Mouse (Mus musculus): ENCODE data around the gene Psmd11. TPM values are rescaled to one million over a fixed set of nuclear protein-coding genes. Genes with fewer than 3 reads are reported as not detected.
A peak's percentile ranks its signal among the peaks of the same experiment; 100 is the strongest.
"Not testable (repeated sequence)": the region's sequence is repeated elsewhere in the genome, so short reads cannot be mapped to it uniquely, and the experiment has no call there.

Psmd11 gene
- polyA plus RNA-seq, 1 experiment from 2014 or later = 233 TPM

DNA sequence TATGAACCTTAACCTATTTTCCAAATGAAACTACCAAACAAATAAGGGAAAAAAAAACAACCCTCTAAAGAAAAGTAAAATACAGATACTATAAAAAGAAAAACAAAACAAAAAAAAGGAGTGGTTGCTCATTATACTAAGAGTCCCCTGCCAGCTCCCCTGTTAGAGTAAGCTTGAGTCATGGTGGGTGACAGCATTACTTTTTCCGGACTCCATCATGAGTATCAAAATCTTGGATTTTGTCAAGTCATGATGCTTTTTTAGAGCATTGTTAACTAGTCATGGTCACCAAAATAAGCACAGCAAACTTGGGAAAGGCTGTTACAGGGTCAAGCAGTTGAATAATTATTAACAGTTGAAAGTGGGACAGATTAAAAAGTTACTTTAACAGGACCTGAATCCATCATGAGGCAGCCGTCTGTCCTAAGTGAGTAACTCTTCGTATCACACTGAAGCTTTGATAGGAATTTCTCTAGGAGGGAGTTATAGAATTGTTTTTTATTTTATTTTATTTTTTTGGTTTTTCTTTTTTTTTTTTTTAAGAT, 2.0 kb downstream of the Psmd11 start:
- H3K4me1 ChIP-seq = peaks cover 15% of the 10 kb centered on the region
- H3K36me3 ChIP-seq = peaks cover 37% of the 10 kb centered on the region
- peak overlapping the region; percentile 25 for H3K4me2 ChIP-seq
- no peak overlapping the region for H3K9ac ChIP-seq
- H3K9me3 ChIP-seq (replicated peaks) = no peaks in the 10 kb centered on the region
- WGBS (ENCODE audit: insufficient replicate concordance) = 83% methylated on average over 3 of the region's 3 CpGs
- H3K4me3 ChIP-seq = peak overlapping the region; percentile 18
- no peak overlapping the region for H3K27ac ChIP-seq
- ATAC-seq = no peak
- no peaks in the 10 kb centered on the region for H3K27me3 ChIP-seq (replicated peaks)

DNA sequence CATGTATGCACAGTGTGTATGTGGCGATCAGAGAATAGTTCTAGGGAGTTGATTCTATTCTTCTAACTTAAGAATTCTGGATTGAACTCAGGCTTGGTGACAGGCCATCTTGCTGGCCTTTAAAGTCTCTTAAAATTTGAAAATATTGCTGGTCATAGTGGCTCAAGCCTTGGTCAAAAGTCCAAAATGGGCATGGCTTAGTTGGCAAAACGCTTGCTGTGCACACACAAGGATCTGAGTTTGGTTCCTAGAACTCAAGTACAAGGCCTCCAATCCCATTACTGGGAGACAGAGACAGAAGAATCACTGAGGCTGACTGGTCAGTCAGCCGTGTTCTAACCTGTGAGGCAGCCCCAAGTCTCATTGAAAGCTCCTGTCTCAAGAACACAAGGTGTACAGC, 18.5 kb downstream of the Psmd11 start:
- Histone ChIP-seq H3K4me1 (no peaks in the 10 kb centered on the region), H3K4me3 (no peak overlapping the region), H3K27ac (no peak overlapping the region), H3K9ac (no peak overlapping the region), H3K36me3 (peaks cover 94% of the 10 kb centered on the region), H3K9me3 (replicated peaks) (no peaks in the 10 kb centered on the region), H3K27me3 (replicated peaks) (no peaks in the 10 kb centered on the region), H3K4me2 (no peak overlapping the region)
- WGBS (ENCODE audit: insufficient replicate concordance) = 90% methylated on average over 3 of the region's 3 CpGs
- ATAC-seq = no peak

GRCm38 (mm10) chr11:80449859-80450258, 21.4 kb downstream of the Psmd11 start:
- Histone ChIP-seq H3K9me3 (replicated peaks) (no peaks in the 10 kb centered on the region), H3K4me1 (peaks cover 8% of the 10 kb centered on the region; the same call in 1 of the 2 replicates), H3K36me3 (peaks cover 95% of the 10 kb centered on the region), H3K9ac (no peak overlapping the region), H3K4me2 (no peak overlapping the region), H3K27me3 (replicated peaks) (no peaks in the 10 kb centered on the region), H3K27ac (no peak overlapping the region), H3K4me3 (no peak overlapping the region)
- WGBS (ENCODE audit: insufficient replicate concordance) = 90% methylated on average over 2 of the region's 2 CpGs
- no peak for ATAC-seq

DNA sequence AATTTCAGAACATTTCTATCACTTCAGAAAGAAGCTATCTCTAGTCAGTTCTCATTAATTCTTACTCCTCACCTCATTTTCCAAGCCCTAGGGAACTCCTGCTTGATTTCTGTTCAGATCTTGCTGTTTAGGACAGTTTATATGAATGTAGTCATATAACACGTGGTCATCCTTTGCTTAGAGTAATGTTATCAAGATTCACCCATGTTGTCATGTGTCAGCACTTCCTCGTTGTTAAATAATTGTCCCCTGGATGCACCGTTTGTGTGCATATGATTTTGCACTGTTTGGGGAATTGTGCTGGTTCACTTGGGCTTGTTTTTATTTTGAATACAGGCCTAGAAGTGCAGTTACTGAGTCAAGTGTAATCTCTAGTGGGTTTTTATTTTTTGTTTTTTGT, 23.8 kb downstream of the Psmd11 start:
- Histone ChIP-seq H3K4me1 (peaks cover 8% of the 10 kb centered on the region; the same call in 1 of the 2 replicates), H3K27me3 (replicated peaks) (no peaks in the 10 kb centered on the region), H3K27ac (no peak overlapping the region), H3K9ac (no peak overlapping the region), H3K9me3 (replicated peaks) (no peaks in the 10 kb centered on the region), H3K4me3 (no peak overlapping the region), H3K36me3 (peaks cover 96% of the 10 kb centered on the region), H3K4me2 (no peak overlapping the region)
- WGBS (ENCODE audit: insufficient replicate concordance) = 45% methylated on average over 3 of the region's 3 CpGs
- ATAC-seq = no peak

- ATAC-seq = no peak
- Histone ChIP-seq H3K27me3 (replicated peaks) (no peaks in the 10 kb centered on the region), H3K27ac (no peak overlapping the region), H3K4me3 (no peak overlapping the region), H3K4me2 (no peak overlapping the region), H3K4me1 (peaks cover 8% of the 10 kb centered on the region; the same call in 1 of the 2 replicates), H3K9ac (no peak overlapping the region), H3K9me3 (replicated peaks) (no peaks in the 10 kb centered on the region), H3K36me3 (peaks cover 96% of the 10 kb centered on the region)
- 64% methylated on average over 1 of the region's 1 CpGs for WGBS (ENCODE audit: insufficient replicate concordance)
Measured at GRCm38 (mm10) chr11:80453198-80453597, 24.8 kb downstream of the Psmd11 start.

DNA sequence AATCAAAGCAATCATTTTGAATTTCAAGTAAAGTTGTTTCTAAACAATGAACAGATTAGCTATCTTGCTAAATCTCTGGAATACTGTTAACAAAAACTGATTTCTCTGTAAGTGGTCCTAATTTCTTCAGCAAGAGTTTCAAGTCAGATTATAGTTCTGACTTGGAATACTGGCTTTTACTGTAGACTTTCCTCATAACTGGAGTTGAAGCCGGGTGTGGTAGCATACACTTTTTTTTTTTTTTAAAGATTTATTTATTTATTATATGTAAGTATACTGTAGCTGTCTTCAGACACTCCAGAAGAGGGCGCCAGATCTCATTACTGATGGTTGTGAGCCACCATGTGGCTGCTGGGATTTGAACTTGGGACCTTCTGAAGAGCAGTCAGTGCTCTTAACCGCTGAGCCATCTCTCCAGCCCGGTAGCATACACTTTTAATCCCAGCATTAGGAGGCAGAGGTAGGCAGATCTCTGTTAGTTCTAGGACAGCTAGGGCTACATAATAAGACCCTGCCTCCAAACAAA, 35.3 kb downstream of the Psmd11 start:
- H3K9me3 ChIP-seq (replicated peaks); H3K4me3 ChIP-seq; H3K27me3 ChIP-seq (replicated peaks); H3K4me2 ChIP-seq; ATAC-seq; H3K4me1 ChIP-seq; H3K27ac ChIP-seq; H3K9ac ChIP-seq: not testable (repeated sequence)
- 76% methylated on average over 4 of the region's 4 CpGs for WGBS (ENCODE audit: insufficient replicate concordance)
- H3K36me3 ChIP-seq = peaks cover 98% of the 10 kb centered on the region

- Histone ChIP-seq H3K27ac (no peak overlapping the region), H3K4me2 (no peak overlapping the region), H3K36me3 (peaks cover 79% of the 10 kb centered on the region), H3K4me1 (peaks cover 11% of the 10 kb centered on the region), H3K27me3 (replicated peaks) (peaks cover under 1% of the 10 kb centered on the region; the same call in 1 of the 2 replicates), H3K4me3 (no peak overlapping the region), H3K9ac (no peak overlapping the region), H3K9me3 (replicated peaks) (no peaks in the 10 kb centered on the region)
- no peak for ATAC-seq
- WGBS (ENCODE audit: insufficient replicate concordance) = 85% methylated on average over 16 of the region's 16 CpGs
Measured at GRCm38 (mm10) chr11:80471836-80472605, 43.6 kb downstream of the Psmd11 start.

DNA sequence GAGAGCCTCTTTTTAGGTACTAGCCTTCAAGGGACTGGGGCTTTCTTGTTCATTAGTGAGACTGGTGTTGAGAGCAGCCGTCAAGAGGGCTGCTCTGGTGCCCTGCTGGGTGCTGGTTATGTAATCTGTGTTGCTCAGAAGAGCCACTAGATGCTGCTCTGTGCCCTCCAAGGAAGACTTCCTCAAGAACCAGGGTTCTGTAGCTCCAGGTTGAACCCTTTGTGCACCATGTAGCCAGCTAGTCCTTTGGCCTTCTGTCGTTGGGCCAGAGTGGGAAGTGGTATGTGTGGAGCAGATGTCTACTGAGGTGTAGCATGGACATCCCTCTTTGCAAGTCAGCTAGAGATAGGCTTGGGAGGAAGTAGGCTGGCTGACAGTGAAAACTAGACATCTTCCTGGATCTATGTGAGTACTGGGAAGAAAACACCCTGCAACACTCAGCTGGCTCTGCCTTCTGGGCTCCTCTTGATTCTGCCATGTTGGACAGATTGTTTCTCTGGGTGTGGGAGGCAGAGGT, 45.8 kb downstream of the Psmd11 start:
- ATAC-seq = no peak
- no peak overlapping the region for H3K4me3 ChIP-seq
- H3K9ac ChIP-seq = no peak overlapping the region
- peaks cover 29% of the 10 kb centered on the region for H3K4me1 ChIP-seq
- WGBS (ENCODE audit: insufficient replicate concordance) = 44% methylated on average over 2 of the region's 2 CpGs
- H3K36me3 ChIP-seq = peaks cover 62% of the 10 kb centered on the region
- no peak overlapping the region for H3K4me2 ChIP-seq
- no peaks in the 10 kb centered on the region for H3K9me3 ChIP-seq (replicated peaks)
- no peak overlapping the region for H3K27ac ChIP-seq
- H3K27me3 ChIP-seq (replicated peaks) = peaks cover 22% of the 10 kb centered on the region

GRCm38 (mm10) chr11:80474846-80475245, 46.4 kb downstream of the Psmd11 start:
- H3K4me1 ChIP-seq = peaks cover 29% of the 10 kb centered on the region
- H3K9me3 ChIP-seq (replicated peaks) = no peaks in the 10 kb centered on the region
- no peak for ATAC-seq
- H3K27me3 ChIP-seq (replicated peaks) = peaks cover 22% of the 10 kb centered on the region
- H3K36me3 ChIP-seq = peaks cover 56% of the 10 kb centered on the region
- no peak overlapping the region for H3K4me3 ChIP-seq
- no peak overlapping the region for H3K4me2 ChIP-seq
- H3K27ac ChIP-seq = no peak overlapping the region
- no peak overlapping the region for H3K9ac ChIP-seq
- WGBS (ENCODE audit: insufficient replicate concordance) = 94% methylated on average over 11 of the region's 11 CpGs

DNA sequence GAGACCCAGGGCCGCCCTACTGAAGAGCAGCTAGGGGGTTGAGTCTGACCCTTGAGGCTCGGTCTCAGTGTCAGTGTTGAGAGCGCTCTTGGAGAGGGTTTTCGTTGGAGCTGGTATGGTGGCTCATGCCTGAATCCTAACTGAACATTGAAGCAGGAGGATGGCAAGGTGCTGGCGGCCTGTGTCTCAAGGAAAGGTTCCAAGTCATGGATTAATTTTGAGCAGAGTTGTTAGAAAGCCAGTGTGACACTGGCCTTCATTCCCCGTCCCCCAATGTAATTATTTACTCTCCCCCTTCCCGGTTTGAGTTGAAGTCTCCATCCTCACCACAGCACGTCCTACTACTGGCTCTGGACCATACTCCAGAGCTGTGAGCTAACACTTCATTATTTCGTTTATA, 47.1 kb downstream of the Psmd11 start:
- no peak for ATAC-seq
- H3K4me2 ChIP-seq = peak overlapping the region; percentile 100; the same call in 1 of the 2 replicates
- WGBS (ENCODE audit: insufficient replicate concordance) = 75% methylated on average over 9 of the region's 9 CpGs

GRCm38 (mm10) chr11:80476222-80477189, 48.1 kb downstream of the Psmd11 start, which contains the start of gene Cdk5r1:
TSS of gene Cdk5r1 (plus strand) at chr11:80477023.
- WGBS (ENCODE audit: insufficient replicate concordance) = 1% methylated on average over 84 of the region's 116 CpGs
- peak; percentile 88 for ATAC-seq
- Histone ChIP-seq H3K36me3 (peaks cover 43% of the 10 kb centered on the region), H3K27me3 (replicated peaks) (peaks cover 22% of the 10 kb centered on the region), H3K9ac (peak within 1 kb of the TSS; percentile 72), H3K4me1 (peaks cover 29% of the 10 kb centered on the region), H3K4me2 (peak within 1 kb of the TSS; percentile 100), H3K27ac (peak within 1 kb of the TSS; percentile 64), H3K9me3 (replicated peaks) (no peaks in the 10 kb centered on the region), H3K4me3 (peak within 1 kb of the TSS; percentile 68)

More for the DNA sequence above, 47.1 kb downstream of the Psmd11 start:
- peaks cover 29% of the 10 kb centered on the region for H3K4me1 ChIP-seq
- H3K9ac ChIP-seq = no peak overlapping the region
- H3K27me3 ChIP-seq (replicated peaks) = peaks cover 22% of the 10 kb centered on the region
- H3K36me3 ChIP-seq = peaks cover 52% of the 10 kb centered on the region
- H3K9me3 ChIP-seq (replicated peaks) = no peaks in the 10 kb centered on the region
- H3K27ac ChIP-seq = no peak overlapping the region
- H3K4me3 ChIP-seq = no peak overlapping the region
